Mouse (Mus musculus) erythroblast, embryonic 14.5 days (primary cell): Measurements from ENCODE around the gene Chchd6. TPM values are rescaled to one million over a fixed set of nuclear protein-coding genes. Genes with fewer than 3 reads are reported as not detected.

ENCODE experiments used
- H3K27me3 ChIP-seq: 2 replicates; pipeline ENCODE4 v1.6.1; 2012; ENCODE audit warnings: inconsistent platforms; ENCODE audit not compliant: control insufficient read depth
- H3K36me3 ChIP-seq: 2 replicates; pipeline ENCODE4 v1.6.1; 2012; ENCODE audit warnings: mild to moderate bottlenecking, inconsistent platforms; ENCODE audit not compliant: control insufficient read depth
- H3K4me1 ChIP-seq: 2 replicates; pipeline ENCODE4 v1.6.1; 2012; ENCODE audit warnings: inconsistent platforms; ENCODE audit not compliant: control insufficient read depth
- H3K4me3 ChIP-seq: replicated peaks from 2 replicates; pipeline ENCODE3; 2012; ENCODE audit warnings: moderate library complexity, mild to moderate bottlenecking, inconsistent platforms
- H3K9me3 ChIP-seq: 2 replicates; pipeline ENCODE4 v1.6.1; 2012; ENCODE audit warnings: low read length, inconsistent platforms, mixed read lengths; ENCODE audit not compliant: control insufficient read depth
- GATA1 ChIP-seq: IDR thresholded peaks from 2 replicates; pipeline ENCODE4 v1.6.1; 2012; ENCODE audit warnings: low read length, inconsistent platforms, mixed read lengths
- TAL1 ChIP-seq: IDR thresholded peaks from 3 replicates; pipeline ENCODE4 v1.6.1; 2012; ENCODE audit warnings: low read length, inconsistent platforms, mixed read lengths
- polyA plus RNA-seq: library from polyadenylated mRNA; stranded (reverse); fragments of >175 nt; gene quantifications from 2 replicates; pipeline ENCODE4 v1.2.3, GENCODE M21; 2012

Gene Chchd6
- polyA plus RNA-seq, 1 experiment = 1.6 TPM

- Histone ChIP-seq H3K36me3 (no peaks in the 10 kb centered on the region), H3K27me3 (no peaks in the 10 kb centered on the region), H3K4me3 (no peak overlapping the region), H3K4me1 (no peaks in the 10 kb centered on the region), H3K9me3 (no peaks in the 10 kb centered on the region)
- TF ChIP-seq GATA1 (no peak), TAL1 (no peak)
These were observed 95.5 kb downstream of the Chchd6 start for GRCm38 (mm10) chr6:89499961-89500360.

GRCm38 (mm10) chr6:89498764-89499516, 96.5 kb downstream of the Chchd6 start:
- no peaks in the 10 kb centered on the region for H3K9me3 ChIP-seq
- H3K27me3 ChIP-seq = no peaks in the 10 kb centered on the region
- no peaks in the 10 kb centered on the region for H3K36me3 ChIP-seq
- H3K4me1 ChIP-seq = no peaks in the 10 kb centered on the region
- TF ChIP-seq GATA1 (no peak), TAL1 (no peak)
- no peak overlapping the region for H3K4me3 ChIP-seq

GRCm38 (mm10) chr6:89496916-89497315, 98.5 kb downstream of the Chchd6 start:
- Histone ChIP-seq H3K27me3 (no peaks in the 10 kb centered on the region), H3K4me3 (no peak overlapping the region), H3K4me1 (no peaks in the 10 kb centered on the region), H3K9me3 (no peaks in the 10 kb centered on the region), H3K36me3 (no peaks in the 10 kb centered on the region)
- TF ChIP-seq TAL1 (no peak), GATA1 (no peak)

GRCm38 (mm10) chr6:89492368-89492767, 103.1 kb downstream of the Chchd6 start:
- Histone ChIP-seq H3K4me3 (no peak overlapping the region), H3K9me3 (no peaks in the 10 kb centered on the region), H3K27me3 (no peaks in the 10 kb centered on the region), H3K36me3 (no peaks in the 10 kb centered on the region), H3K4me1 (no peaks in the 10 kb centered on the region)
- TF ChIP-seq GATA1 = no peak

GRCm38 (mm10) chr6:89490369-89490768, 105.1 kb downstream of the Chchd6 start:
- TF ChIP-seq GATA1 = no peak
- Histone ChIP-seq H3K4me3 (no peak overlapping the region), H3K27me3 (no peaks in the 10 kb centered on the region)

GRCm38 (mm10) chr6:89489533-89489932, 105.9 kb downstream of the Chchd6 start:
- Histone ChIP-seq H3K27me3 (no peaks in the 10 kb centered on the region), H3K9me3 (no peaks in the 10 kb centered on the region), H3K4me3 (no peak overlapping the region), H3K4me1 (no peaks in the 10 kb centered on the region), H3K36me3 (no peaks in the 10 kb centered on the region)
- TF ChIP-seq TAL1 = no peak
- TF ChIP-seq GATA1 = no peak

More at GRCm38 (mm10) chr6:89490369-89490768, 105.1 kb downstream of the Chchd6 start:
- Histone ChIP-seq H3K9me3 (no peaks in the 10 kb centered on the region), H3K4me1 (no peaks in the 10 kb centered on the region), H3K36me3 (no peaks in the 10 kb centered on the region)

GRCm38 (mm10) chr6:89486055-89486454, 109.4 kb downstream of the Chchd6 start:
- Histone ChIP-seq H3K4me3 (no peak overlapping the region), H3K27me3 (no peaks in the 10 kb centered on the region), H3K36me3 (no peaks in the 10 kb centered on the region), H3K9me3 (no peaks in the 10 kb centered on the region), H3K4me1 (no peaks in the 10 kb centered on the region)
- no peak for TF ChIP-seq GATA1
- no peak for TF ChIP-seq TAL1

- TF ChIP-seq GATA1 (no peak), TAL1 (no peak)
- H3K4me3 ChIP-seq = no peak overlapping the region
- H3K9me3 ChIP-seq = no peaks in the 10 kb centered on the region
- H3K36me3 ChIP-seq = no peaks in the 10 kb centered on the region
- H3K4me1 ChIP-seq = no peaks in the 10 kb centered on the region
- no peaks in the 10 kb centered on the region for H3K27me3 ChIP-seq
These were observed 114.3 kb downstream of the Chchd6 start for GRCm38 (mm10) chr6:89481192-89481591.

- Histone ChIP-seq H3K36me3 (no peaks in the 10 kb centered on the region), H3K27me3 (no peaks in the 10 kb centered on the region)
- TF ChIP-seq TAL1 = no peak
- no peak for TF ChIP-seq GATA1
These were observed 127.5 kb downstream of the Chchd6 start for GRCm38 (mm10) chr6:89467908-89468307.

GRCm38 (mm10) chr6:89467290-89467689, 128.2 kb downstream of the Chchd6 start:
- H3K4me1 ChIP-seq = no peaks in the 10 kb centered on the region

More at GRCm38 (mm10) chr6:89467908-89468307, 127.5 kb downstream of the Chchd6 start:
- Histone ChIP-seq H3K4me1 (no peaks in the 10 kb centered on the region), H3K4me3 (no peak overlapping the region), H3K9me3 (no peaks in the 10 kb centered on the region)

More at GRCm38 (mm10) chr6:89467290-89467689, 128.2 kb downstream of the Chchd6 start:
- Histone ChIP-seq H3K36me3 (no peaks in the 10 kb centered on the region), H3K27me3 (no peaks in the 10 kb centered on the region), H3K9me3 (no peaks in the 10 kb centered on the region), H3K4me3 (no peak overlapping the region)
- TF ChIP-seq TAL1 (no peak), GATA1 (no peak)
